Mouse (Mus musculus) ES-Bruce4 (cell line): Measurements from ENCODE around the gene Prr5l.

Experiments used
- CTCF ChIP-seq: IDR thresholded peaks from one replicate; pipeline ENCODE4 v1.8.1; 2011; ENCODE audit warnings: low read depth, low read length
- POLR2A ChIP-seq: IDR thresholded peaks from one replicate; pipeline ENCODE4 v1.8.1; 2011; ENCODE audit warnings: low read length; ENCODE audit not compliant: insufficient read depth

DNA sequence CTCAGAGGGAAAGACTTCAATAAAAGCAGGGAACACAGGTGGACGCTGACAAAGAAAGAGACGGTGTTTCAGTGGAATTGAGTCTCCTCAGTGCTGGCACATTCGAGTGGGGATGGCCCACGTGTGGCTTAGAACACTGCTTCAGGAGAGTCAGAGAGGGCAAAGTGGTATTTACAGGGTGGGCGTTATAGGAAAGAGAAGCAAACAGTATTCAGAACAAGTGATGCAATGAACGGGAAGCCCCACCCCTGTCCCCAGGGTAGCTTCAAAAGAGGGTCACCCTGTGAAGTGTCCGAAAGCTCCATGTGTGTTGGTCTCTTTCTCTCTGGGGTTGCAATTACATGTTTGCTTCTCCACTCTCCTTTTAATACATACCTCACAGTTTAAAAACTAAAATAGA lies 187.2 kb downstream of the Prr5l start:
- TF ChIP-seq POLR2A = no peak
- TF ChIP-seq CTCF = no peak
